ENCODE assay signal across 25 mouse cellular contexts in genomic region chr17:80172761-80173160, GRCm38 (mm10). TPM values are rescaled to one million over a fixed set of nuclear protein-coding genes. Genes with fewer than 3 reads are reported as not detected.
DNase-seq lines count a peak whose midpoint lies in the region; ATAC-seq and TF ChIP-seq lines count a peak whose summit lies in the region.
"Had no signal": no experiment of that assay in that cellular context is flagged by ENCODE, and none has a peak within 500 bp of the region (broad histone marks: within the 10 kb centered on the region; RNA-seq: fewer than 3 reads in every experiment).

No protein-coding gene starts in this region.

- no peak overlapping the region for H3K9ac ChIP-seq in CH12.LX (ENCODE audit: insufficient read depth, low read depth)
- no peak overlapping the region for H3K9ac ChIP-seq in liver, embryonic 12.5 days
- H3K9ac ChIP-seq: embryonic facial prominence, embryonic 12.5 days; heart, embryonic 15.5 days; hindbrain, embryonic 13.5 days; liver, postnatal 0 days; midbrain, embryonic 12.5 days had no signal

- H3K36me3 ChIP-seq in CH12.LX (replicated peaks in 1 of 2; ENCODE audit: control insufficient read depth in 1 of 2, insufficient read depth in 1 of 2, low read length in 1 of 2) = no peaks in the 10 kb centered on the region
- H3K36me3 ChIP-seq in liver, embryonic 12.5 days = no peaks in the 10 kb centered on the region
- H3K36me3 ChIP-seq: embryonic facial prominence, embryonic 12.5 days; heart, embryonic 15.5 days; hindbrain, embryonic 13.5 days; midbrain, embryonic 12.5 days had no signal

- dilution Hi-C loops in CH12.LX (cut with MboI; ENCODE audit: extremely low pct_ligation_motif_present, extremely low pct_unique_long_range_greater_than_20kb, low sequenced_read_pairs) = no loop called here

- H3K27me3 ChIP-seq in CH12.LX (replicated peaks) = no peaks in the 10 kb centered on the region
- H3K27me3 ChIP-seq in liver, embryonic 12.5 days (replicated peaks) = peaks cover 2% of the 10 kb centered on the region; the same call in 1 of the 2 replicates
- H3K27me3 ChIP-seq: embryonic facial prominence, embryonic 12.5 days; heart, embryonic 15.5 days; hindbrain, embryonic 13.5 days; midbrain, embryonic 12.5 days had no signal

- TF ChIP-seq EP300 in CH12.LX (IDR thresholded peaks at IDR 0.05; ENCODE audit: low read length) = 0 out of 2 replicates have a peak, but pooled peaks have one; percentile 26

- H3K79me2 ChIP-seq in CH12.LX (replicated peaks; ENCODE audit: control insufficient read depth, extremely low read depth, insufficient read depth, poor library complexity, severe bottlenecking) = no peaks in the 10 kb centered on the region

- no peak for TF ChIP-seq CTCF in CH12.LX (conservative IDR thresholded peaks at IDR 0.05 in 1 of 2, IDR thresholded peaks at IDR 0.05 in 1 of 2; ENCODE audit: low read depth in 2 of 2, low read length in 2 of 2)

- in situ Hi-C loops in CH12.LX (cut with MboI; ENCODE audit: low pct_ligation_motif_present, low pct_unique_long_range_greater_than_20kb, low sequenced_read_pairs) = loop anchor here (5.0 to 10.0 kb wide), 2 partner anchors 48 to 110 kb away; partner anchors contain the start of genes Galm and Hnrnpll

- intact Hi-C loops in gastrocnemius, postnatal 14 days (cut with DNase I; ENCODE audit: low total_unique reads) = no loop called here

- no peak for TF ChIP-seq RAD21 in CH12.LX (IDR thresholded peaks at IDR 0.05; ENCODE audit: low read depth, low read length)

- DNase-seq in adrenal gland, adult 2 months = peak; percentile 28
- no peak for DNase-seq in adrenal gland, adult 18-20 months (ENCODE audit: low spot score in 2 of 2)
- peak; percentile 67 for DNase-seq in CH12.LX (ENCODE audit: extremely low read depth)
- no peak for DNase-seq in embryo, embryonic 10.5 days (ENCODE audit: low spot score)
- no peak for DNase-seq in gastrocnemius, postnatal 14 days
- DNase-seq: cerebellum, postnatal 10 days; gastrocnemius, postnatal 36 days; heart, postnatal 36 days; kidney, adult 2 months; layer of hippocampus, postnatal 36 days; liver, postnatal 0 days; right cerebral cortex, postnatal 14 days; thymus, postnatal 14 days had no signal

- H3K4me3 ChIP-seq in CH12.LX (replicated peaks in 1 of 3; ENCODE audit: low read depth in 2 of 3, low read length in 2 of 3, poor library complexity in 1 of 3) = no peak overlapping the region
- H3K4me3 ChIP-seq in liver, embryonic 12.5 days = no peak overlapping the region
- H3K4me3 ChIP-seq: embryonic facial prominence, embryonic 12.5 days; heart, embryonic 15.5 days; hindbrain, embryonic 13.5 days; midbrain, embryonic 12.5 days had no signal

- WGBS in liver, embryonic 12.5 days (ENCODE audit: insufficient replicate concordance) = 59% methylated on average over 5 of the region's 5 CpGs

- H3K4me1 ChIP-seq in CH12.LX (ENCODE audit: control insufficient read depth in 1 of 2, insufficient read depth in 2 of 2) = peaks cover 20 to 57% of the 10 kb centered on the region in 2 experiments
- peaks cover 8% of the 10 kb centered on the region; the same call in 1 of the 2 replicates for H3K4me1 ChIP-seq in liver, embryonic 12.5 days

- peak overlapping the region; percentile 92 for H3K4me2 ChIP-seq in CH12.LX (ENCODE audit: insufficient read depth, low read depth, poor library complexity, severe bottlenecking)
- H3K4me2 ChIP-seq in liver, embryonic 12.5 days = no peak overlapping the region
- H3K4me2 ChIP-seq: embryonic facial prominence, embryonic 12.5 days; heart, embryonic 15.5 days; hindbrain, embryonic 13.5 days; midbrain, embryonic 12.5 days had no signal

- no peak for TF ChIP-seq POLR2A in CH12.LX (IDR thresholded peaks at IDR 0.05; ENCODE audit: low read depth, low read length)

- H3K27ac ChIP-seq in CH12.LX (ENCODE audit: insufficient read depth, low read depth) = no peak overlapping the region
- no peak overlapping the region for H3K27ac ChIP-seq in liver, embryonic 12.5 days
- H3K27ac ChIP-seq: embryonic facial prominence, embryonic 12.5 days; heart, embryonic 15.5 days; hindbrain, embryonic 13.5 days; kidney, postnatal 0 days; midbrain, embryonic 12.5 days had no signal

- H3K9me3 ChIP-seq in CH12.LX (replicated peaks; ENCODE audit: low read length) = no peaks in the 10 kb centered on the region
- no peaks in the 10 kb centered on the region for H3K9me3 ChIP-seq in liver, embryonic 12.5 days (replicated peaks)
- H3K9me3 ChIP-seq: embryonic facial prominence, embryonic 12.5 days; heart, embryonic 15.5 days; hindbrain, embryonic 13.5 days; midbrain, embryonic 12.5 days had no signal

- peak; percentile 93 for ATAC-seq in granulocyte monocyte progenitor cell, adult 5-6 weeks (replicated peaks; ENCODE audit: poor library complexity, severe bottlenecking)
- peak; percentile 72 for ATAC-seq in monocyte, adult 5-6 weeks (replicated peaks; ENCODE audit: insufficient number of reproducible peaks, low FRiP score, low TSS enrichment, poor library complexity, severe bottlenecking)
- ATAC-seq in liver, embryonic 12.5 days = no peak

TF ChIP-seq in CH12.LX, 34 proteins besides CTCF, POLR2A, EP300 and RAD21:
- 0 out of 2 replicates have a peak, but pooled peaks have one; percentile 43 for TF ChIP-seq SIN3A (IDR thresholded peaks at IDR 0.05; ENCODE audit: low read length)
- 0 out of 2 replicates have a peak, but pooled peaks have one; percentile 18 for TF ChIP-seq ETS1 (conservative IDR thresholded peaks at IDR 0.05; ENCODE audit: low read depth, low read length)
- peak; percentile 42; the same call in 1 of the 2 replicates for TF ChIP-seq JUN (IDR thresholded peaks at IDR 0.05; ENCODE audit: insufficient read depth, low read depth, low read length)
- TF ChIP-seq PAX5 (IDR thresholded peaks at IDR 0.05; ENCODE audit: low read length) = no peak
- TF ChIP-seq JUND (conservative IDR thresholded peaks at IDR 0.05; ENCODE audit: low read depth, low read length) = peak; percentile 21; the same call in 1 of the 2 replicates
- 0 out of 2 replicates have a peak, but pooled peaks have one; percentile 15 for TF ChIP-seq CHD2 (IDR thresholded peaks at IDR 0.05; ENCODE audit: low read length)

RNA-seq across cellular contexts. Expression of gene Srsf7, which starts 34.3 kb away (rescaled TPM):
- total RNA-seq in adrenal gland, adult 2 months (2021) = 100 to 1,000 TPM in 1 of 2 experiments, 10 to 100 TPM in 1; 87.8 to 101 TPM
- 9.7 and 9.8 TPM in 2 replicates for polyA plus RNA-seq in adrenal gland, adult 2 months (2012; rRNA removed)
- 100 to 1,000 TPM; 124 to 133 TPM for total RNA-seq in adrenal gland, adult 18-20 months (2021)
- total RNA-seq in CH12.LX (2012; rRNA removed) (268 and 366 TPM in 2 replicates), CH12.LX (2014; rRNA removed) (442 and 482 TPM in 2 replicates)
- polyA plus RNA-seq in CH12.LX (2012; ENCODE audit: insufficient read length, low read depth) = 383 and 398 TPM in 2 replicates
- 481 and 582 TPM in 2 replicates for total RNA-seq in granulocyte monocyte progenitor cell, adult 5-6 weeks (2014; fragmentation: Nextera tagmentation)
- total RNA-seq in granulocyte monocyte progenitor cell, adult 5-6 weeks (2017) = 445 and 565 TPM in 2 replicates
- 262 to 315 TPM (median 271 TPM) in 3 replicates for total RNA-seq in monocyte, adult 5-6 weeks (2017)
- 389 and 394 TPM in 2 replicates for polyA plus RNA-seq in liver, embryonic 12.5 days (2016; fragmentation: Nextera tagmentation; extraction: Ambion mirVana)
- 10 to 100 TPM; 25.3 to 34.0 TPM for total RNA-seq in gastrocnemius, postnatal 14 days (2021)

RNA-seq across cellular contexts. Expression of gene Ttc39d, which starts 34.5 kb away (rescaled TPM):
- total RNA-seq in adrenal gland, adult 2 months (2021) = under 1 TPM in 1 of 2 experiments, not detected in 1; 0.14 TPM
- not detected in 2 replicates for polyA plus RNA-seq in adrenal gland, adult 2 months (2012; rRNA removed)
- total RNA-seq in adrenal gland, adult 18-20 months (2021) = not detected
- total RNA-seq in CH12.LX (2012; rRNA removed) (0.13 TPM in 1 of 2 replicates, not detected in the other), CH12.LX (2014; rRNA removed) (not detected in 2 replicates)
- not detected in 2 replicates for polyA plus RNA-seq in CH12.LX (2012; ENCODE audit: insufficient read length, low read depth)
- not detected in 2 replicates for total RNA-seq in granulocyte monocyte progenitor cell, adult 5-6 weeks (2014; fragmentation: Nextera tagmentation)
- not detected in 2 replicates for total RNA-seq in granulocyte monocyte progenitor cell, adult 5-6 weeks (2017)
- total RNA-seq in monocyte, adult 5-6 weeks (2017) = 0.11 TPM in 1 of 3 replicates, not detected in the others
- not detected in 2 replicates for polyA plus RNA-seq in liver, embryonic 12.5 days (2016; fragmentation: Nextera tagmentation; extraction: Ambion mirVana)
- under 1 TPM in 1 of 2 experiments, not detected in 1; 0.16 TPM for total RNA-seq in gastrocnemius, postnatal 14 days (2021)
- total RNA-seq: gastrocnemius, postnatal 36 days; heart, postnatal 36 days; liver, adult 2 months; MEL had no signal
- polyA plus RNA-seq: intestine, embryonic 14.5 days; kidney, postnatal 0 days; liver, adult 2 months; liver, postnatal 0 days; neural tube, embryonic 11.5 days had no signal

RNA-seq across cellular contexts. Expression of gene Galm, which starts 45.5 kb away (rescaled TPM):
- 10 to 100 TPM; 16.7 to 21.2 TPM for total RNA-seq in adrenal gland, adult 2 months (2021)
- polyA plus RNA-seq in adrenal gland, adult 2 months (2012; rRNA removed) = 5.4 and 5.5 TPM in 2 replicates
- 10 to 100 TPM; 17.7 to 22.6 TPM for total RNA-seq in adrenal gland, adult 18-20 months (2021)
- total RNA-seq in CH12.LX (2012; rRNA removed) (not detected in 2 replicates), CH12.LX (2014; rRNA removed) (0.09 TPM in 1 of 2 replicates, not detected in the other)
- not detected in 2 replicates for polyA plus RNA-seq in CH12.LX (2012; ENCODE audit: insufficient read length, low read depth)
- total RNA-seq in granulocyte monocyte progenitor cell, adult 5-6 weeks (2014; fragmentation: Nextera tagmentation) = 6.1 and 12.2 TPM in 2 replicates
- total RNA-seq in granulocyte monocyte progenitor cell, adult 5-6 weeks (2017) = 4.0 and 5.3 TPM in 2 replicates
- 2.5 to 7.3 TPM (median 2.7 TPM) in 3 replicates for total RNA-seq in monocyte, adult 5-6 weeks (2017)
- 14.6 and 15.2 TPM in 2 replicates for polyA plus RNA-seq in liver, embryonic 12.5 days (2016; fragmentation: Nextera tagmentation; extraction: Ambion mirVana)
- 1 to 10 TPM; 1.7 to 2.4 TPM for total RNA-seq in gastrocnemius, postnatal 14 days (2021)
- total RNA-seq: MEL had no signal

RNA-seq across cellular contexts. Expression of gene Gemin6, which starts 51.5 kb away (rescaled TPM):
- 1 to 10 TPM; 4.3 to 8.5 TPM for total RNA-seq in adrenal gland, adult 2 months (2021)
- 0.91 and 1.1 TPM in 2 replicates for polyA plus RNA-seq in adrenal gland, adult 2 months (2012; rRNA removed)
- 1 to 10 TPM; 6.5 to 7.0 TPM for total RNA-seq in adrenal gland, adult 18-20 months (2021)
- 65.6 and 85.9 TPM in 2 replicates for total RNA-seq in CH12.LX (2012; rRNA removed)
- total RNA-seq in CH12.LX (2014; rRNA removed) = 120 and 143 TPM in 2 replicates
- polyA plus RNA-seq in CH12.LX (2012; ENCODE audit: insufficient read length, low read depth) = 63.4 and 66.0 TPM in 2 replicates
- 31.3 and 38.3 TPM in 2 replicates for total RNA-seq in granulocyte monocyte progenitor cell, adult 5-6 weeks (2014; fragmentation: Nextera tagmentation)
- 37.7 and 41.0 TPM in 2 replicates for total RNA-seq in granulocyte monocyte progenitor cell, adult 5-6 weeks (2017)
- 2.4 to 12.1 TPM (median 7.7 TPM) in 3 replicates for total RNA-seq in monocyte, adult 5-6 weeks (2017)
- polyA plus RNA-seq in liver, embryonic 12.5 days (2016; fragmentation: Nextera tagmentation; extraction: Ambion mirVana) = 46.3 and 47.9 TPM in 2 replicates
- 1 to 10 TPM; 5.3 to 5.5 TPM for total RNA-seq in gastrocnemius, postnatal 14 days (2021)

Comparison
In these comparisons a context has a peak if more than half of its experiments do, and no peak if none do; other contexts are left out.
1. DNase-seq: peak in adrenal gland, adult 2 months (single experiment) and CH12.LX (single experiment); none in adrenal gland, adult 18-20 months (0 of 2), embryo, embryonic 10.5 days (single experiment) and gastrocnemius, postnatal 14 days (single experiment).